Mouse (Mus musculus) CD4-positive helper T cell, adult 2 months (primary cell): ENCODE measurements around the gene Plekhf1.

Source experiments
- DNase-seq: peaks from one replicate; pipeline ENCODE4 v3.0.0-alpha.2; 2012; ENCODE audit warnings: low read depth, missing footprints, low spot score

Gene Plekhf1

DNA sequence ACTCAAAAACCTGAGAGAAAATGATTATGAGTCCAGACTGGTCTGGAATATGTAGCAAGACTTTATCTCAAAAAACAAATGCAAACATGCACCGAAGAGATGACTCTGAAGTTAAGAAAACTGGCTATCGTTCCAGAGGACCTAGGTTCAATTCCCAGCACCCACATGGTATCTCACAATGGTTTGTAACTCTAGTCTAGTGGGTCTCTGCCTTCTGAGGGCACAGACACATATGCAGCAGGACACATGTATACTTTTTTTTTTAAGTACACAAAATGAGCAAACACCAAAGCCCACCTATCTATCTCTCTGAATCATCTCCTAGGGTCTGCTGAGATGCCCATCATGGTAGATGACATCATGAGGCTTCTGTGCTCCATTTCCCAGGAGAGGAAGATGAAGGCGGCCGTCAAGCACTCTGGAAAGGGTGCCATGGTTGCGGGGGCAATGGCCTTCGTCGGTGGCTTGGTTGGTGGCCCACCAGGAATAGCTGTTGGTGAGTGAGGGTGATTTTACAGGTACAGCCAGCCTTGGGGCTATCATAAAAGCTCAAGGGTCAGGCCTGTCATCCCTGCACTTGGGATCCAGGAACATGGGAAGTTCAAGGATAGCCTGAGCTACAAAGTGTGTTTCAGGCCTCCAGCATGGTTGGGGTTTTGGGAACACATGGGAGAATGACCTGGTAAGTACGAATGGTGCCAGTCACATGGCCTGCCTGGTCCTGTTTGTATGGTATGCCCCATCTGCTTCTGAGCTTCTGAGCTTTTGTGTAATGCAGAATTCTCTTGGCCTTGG is 39.3 kb downstream of the Plekhf1 start:
- DNase-seq, result no peak

DNA sequence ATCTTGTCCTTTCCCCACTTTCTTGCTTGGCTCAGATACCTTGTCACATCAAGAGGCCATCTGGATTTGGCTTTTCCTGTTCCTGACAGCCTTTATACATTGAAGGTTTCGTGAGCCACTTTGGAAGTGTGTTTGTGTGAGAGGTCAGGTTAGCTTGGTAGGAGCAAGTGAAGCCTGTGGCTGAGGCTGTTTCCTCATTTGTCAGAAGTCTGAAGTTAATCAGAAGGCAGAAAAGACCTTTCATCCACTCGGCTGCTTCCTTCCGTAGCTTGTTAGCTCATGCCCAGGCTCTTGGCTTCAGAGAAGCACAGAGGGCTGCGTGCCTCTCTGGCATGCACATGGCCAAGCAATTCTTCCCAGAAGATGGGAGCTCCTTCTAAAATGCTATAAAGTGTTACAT is 40.0 kb downstream of the Plekhf1 start:
- peak; percentile 35 for DNase-seq

DNA sequence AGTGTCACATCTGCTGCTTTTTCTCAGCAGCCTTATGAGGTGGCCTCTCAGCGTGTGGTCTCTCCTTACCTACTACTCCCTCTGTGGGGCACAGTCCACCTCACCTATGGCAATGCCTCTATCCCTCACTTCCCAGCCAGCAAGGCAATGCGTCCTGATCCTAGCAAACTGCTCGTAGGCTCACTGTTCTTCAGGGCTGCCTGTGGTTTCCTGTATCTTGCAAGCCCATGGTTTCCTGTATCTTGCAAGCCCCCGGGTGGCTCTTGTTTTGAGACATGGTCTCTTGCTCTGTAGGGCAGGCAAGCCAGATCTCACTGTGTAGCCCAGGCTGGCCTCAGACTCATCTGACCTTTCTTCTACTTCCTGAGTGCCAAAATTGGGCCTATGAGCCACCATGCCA is 41.0 kb downstream of the Plekhf1 start:
- DNase-seq, result no peak

DNA sequence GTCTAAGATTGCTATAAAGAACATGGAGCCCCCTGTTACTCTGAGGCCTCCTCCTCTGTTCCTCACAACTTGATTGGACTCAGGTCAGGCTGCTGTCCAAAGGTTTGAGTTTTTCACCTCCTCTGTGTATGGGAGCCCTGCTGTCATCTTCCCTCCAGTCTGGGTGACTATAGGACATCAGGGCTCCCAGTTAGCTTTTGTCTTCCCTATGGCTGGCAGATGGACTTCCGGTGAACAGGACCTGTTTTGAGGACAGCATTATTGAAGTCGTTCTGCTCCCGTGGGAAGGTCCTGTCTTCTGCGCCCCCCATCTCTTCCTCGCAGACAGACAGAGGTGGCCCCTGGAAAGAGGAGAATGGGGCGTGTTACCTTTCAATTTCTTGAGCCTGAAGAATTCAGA is 43.0 kb downstream of the Plekhf1 start:
- no peak for DNase-seq

DNA sequence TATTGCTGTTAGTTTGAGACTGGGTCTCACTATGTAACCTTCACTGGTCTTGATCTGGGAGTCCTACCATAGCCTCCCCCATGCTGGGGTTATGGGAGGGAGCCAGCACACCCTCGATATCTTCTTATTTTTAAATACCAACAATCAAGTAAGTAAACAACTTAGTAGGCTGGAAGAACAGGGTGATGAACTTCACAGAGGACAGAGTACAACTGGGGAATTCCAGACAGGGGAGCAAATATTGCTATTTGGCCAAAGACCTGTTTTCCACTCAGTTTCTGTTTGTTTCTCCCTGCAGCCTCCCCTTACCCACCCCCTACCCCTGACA is 43.4 kb downstream of the Plekhf1 start:
- DNase-seq, result no peak

DNA sequence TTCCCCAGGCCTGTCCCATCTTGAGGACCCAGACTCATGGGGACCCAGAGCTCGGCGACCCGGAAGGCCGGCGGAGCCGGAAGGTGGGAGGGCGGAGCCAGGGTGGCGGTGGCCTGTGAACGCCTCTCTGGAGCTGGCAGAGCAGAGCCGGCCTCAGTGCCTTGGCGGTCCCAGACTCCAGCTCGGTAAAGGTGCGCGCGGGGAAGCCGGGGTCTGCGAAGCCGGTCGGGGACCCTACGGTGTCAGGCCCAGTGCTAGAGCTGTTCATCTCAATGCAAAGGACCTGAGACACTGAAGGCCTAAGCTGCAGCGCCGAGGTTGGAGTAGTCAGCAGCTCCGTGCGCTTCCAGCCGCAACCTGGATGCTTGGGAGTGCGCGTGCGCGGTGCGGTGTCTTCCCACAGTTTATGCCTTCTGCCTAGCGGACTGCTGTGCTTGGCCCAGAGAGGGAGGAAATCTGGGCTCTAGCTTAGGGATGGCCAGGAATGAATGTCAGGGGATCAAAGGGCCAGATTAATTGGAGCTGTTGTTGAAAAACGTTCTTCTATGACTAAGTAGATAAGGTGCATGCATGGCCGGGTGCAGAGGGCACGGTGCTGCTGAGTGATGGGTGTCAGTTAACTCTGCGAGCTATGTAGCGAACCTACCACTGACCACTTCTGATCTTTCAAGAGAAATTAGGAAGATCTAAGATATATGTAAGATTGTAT is 44.0 kb downstream of the Plekhf1 start:
- DNase-seq, result peak; percentile 86

DNA sequence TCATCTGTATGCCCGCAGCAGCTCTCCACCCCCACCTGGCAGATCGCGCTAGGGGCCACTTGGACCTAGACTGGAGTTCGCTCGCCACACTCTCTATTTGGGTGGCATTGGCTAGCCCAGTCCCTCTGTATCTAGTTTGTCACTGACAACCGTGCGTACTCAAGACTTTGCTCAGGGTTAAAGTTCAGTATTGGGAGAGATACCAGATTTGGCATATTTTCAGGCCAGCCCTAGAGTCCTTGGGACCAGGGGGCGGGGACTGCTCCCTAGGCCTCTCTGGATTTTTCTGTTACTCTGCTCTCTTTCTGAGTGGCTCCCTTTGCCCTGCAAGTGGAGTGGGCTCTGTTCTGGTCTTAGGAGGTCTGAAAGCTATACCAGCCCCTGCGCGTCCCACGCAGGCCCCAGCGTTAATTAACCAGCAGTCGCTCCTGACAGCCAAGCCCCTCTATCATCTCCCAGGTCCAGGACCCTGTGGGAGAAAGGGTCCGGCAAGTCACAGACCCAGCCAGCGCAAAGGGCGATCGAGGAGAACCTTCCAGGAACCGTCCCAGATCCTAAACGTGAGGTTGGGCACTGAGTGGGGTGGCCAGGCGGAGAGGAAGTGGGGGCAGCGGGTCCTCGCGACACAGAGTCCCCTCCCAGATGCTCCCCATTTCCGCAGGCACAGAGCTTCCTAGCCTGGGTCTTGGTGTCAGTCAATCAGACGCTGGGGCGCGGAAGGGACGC is 44.7 kb downstream of the Plekhf1 start, which contains the start of gene 1600014C10Rik:
Gene 1600014C10Rik (plus strand): TSS at position 256 of the 726 bp plus-strand sequence.
- no peak for DNase-seq

DNA sequence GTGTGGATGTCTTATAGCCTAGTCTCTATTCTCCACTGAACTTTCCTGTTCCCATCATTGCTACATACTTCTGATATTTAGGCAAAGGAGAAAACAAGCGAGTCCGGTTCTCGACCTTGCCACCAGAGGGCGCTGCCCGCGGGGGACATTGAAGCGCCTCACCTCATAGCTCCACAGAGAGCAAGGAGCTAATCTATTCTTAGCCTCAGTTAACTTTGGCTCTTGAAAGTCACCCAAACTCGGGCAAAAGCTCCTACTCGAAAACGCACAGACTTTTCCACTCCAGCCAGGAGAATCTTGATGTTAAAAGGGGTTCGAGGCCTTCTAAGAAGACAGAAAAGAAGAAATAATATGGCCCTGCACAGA is 45.2 kb downstream of the Plekhf1 start:
- peak; percentile 87 for DNase-seq

DNA sequence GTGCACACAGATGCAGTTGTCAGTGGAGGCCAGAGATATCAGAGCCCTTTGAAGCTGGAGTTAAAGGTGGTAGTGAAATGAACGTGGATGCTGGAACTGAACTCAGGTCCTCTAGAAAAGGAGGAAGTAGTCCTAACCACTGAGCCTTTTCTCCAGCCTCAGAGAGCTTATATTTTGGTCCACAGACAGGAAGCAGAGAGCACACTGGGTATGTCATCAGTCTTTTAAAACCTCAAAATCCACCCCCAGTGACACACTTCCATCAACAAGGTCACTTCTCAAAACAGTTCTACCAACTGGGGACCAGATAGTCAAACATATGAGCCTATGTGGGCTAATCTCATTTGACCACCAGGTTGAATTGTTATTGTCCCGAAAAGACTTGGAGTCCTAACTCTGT is 46.5 kb downstream of the Plekhf1 start:
- DNase-seq, result no peak

DNA sequence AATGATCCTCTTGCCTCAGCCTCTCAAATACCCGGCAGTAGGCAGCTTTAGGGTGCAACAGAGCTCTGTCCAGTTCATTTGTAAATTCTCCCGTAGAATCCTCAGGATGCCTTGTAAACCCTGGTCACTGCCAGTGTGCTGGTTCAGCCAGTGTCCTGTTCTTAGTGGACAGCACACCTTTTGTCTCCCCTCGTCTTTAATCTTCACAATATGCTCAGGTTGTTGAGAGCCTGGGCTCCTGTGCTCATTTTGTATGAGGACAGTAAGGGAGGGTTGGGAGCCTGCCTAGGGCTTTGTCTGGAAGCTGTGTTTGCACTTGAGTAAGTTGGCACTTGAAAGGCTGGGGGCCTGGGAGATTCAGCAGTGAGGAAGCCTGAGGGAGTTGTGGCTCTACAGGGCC is 47.9 kb downstream of the Plekhf1 start:
- no peak for DNase-seq

DNA sequence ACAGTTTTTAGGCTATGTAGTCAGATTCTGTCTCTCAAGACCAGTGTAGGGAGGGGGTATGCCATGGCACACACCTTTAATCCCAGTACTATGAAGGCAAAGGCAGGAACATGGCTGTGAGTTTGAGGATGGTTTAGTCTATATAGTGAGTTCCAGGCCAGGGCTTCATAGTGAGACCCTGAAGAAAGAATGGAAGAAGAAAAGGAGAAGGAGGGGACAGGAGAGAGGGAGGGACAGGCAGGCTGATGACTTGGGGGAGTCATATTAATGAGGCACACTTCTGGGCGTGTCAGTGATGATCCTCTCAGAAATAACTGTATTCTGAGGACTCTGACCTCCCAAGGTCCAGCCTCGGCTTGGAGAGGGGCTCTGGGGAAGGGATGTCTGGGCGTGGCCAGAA is 51.8 kb downstream of the Plekhf1 start:
- DNase-seq, result no peak

DNA sequence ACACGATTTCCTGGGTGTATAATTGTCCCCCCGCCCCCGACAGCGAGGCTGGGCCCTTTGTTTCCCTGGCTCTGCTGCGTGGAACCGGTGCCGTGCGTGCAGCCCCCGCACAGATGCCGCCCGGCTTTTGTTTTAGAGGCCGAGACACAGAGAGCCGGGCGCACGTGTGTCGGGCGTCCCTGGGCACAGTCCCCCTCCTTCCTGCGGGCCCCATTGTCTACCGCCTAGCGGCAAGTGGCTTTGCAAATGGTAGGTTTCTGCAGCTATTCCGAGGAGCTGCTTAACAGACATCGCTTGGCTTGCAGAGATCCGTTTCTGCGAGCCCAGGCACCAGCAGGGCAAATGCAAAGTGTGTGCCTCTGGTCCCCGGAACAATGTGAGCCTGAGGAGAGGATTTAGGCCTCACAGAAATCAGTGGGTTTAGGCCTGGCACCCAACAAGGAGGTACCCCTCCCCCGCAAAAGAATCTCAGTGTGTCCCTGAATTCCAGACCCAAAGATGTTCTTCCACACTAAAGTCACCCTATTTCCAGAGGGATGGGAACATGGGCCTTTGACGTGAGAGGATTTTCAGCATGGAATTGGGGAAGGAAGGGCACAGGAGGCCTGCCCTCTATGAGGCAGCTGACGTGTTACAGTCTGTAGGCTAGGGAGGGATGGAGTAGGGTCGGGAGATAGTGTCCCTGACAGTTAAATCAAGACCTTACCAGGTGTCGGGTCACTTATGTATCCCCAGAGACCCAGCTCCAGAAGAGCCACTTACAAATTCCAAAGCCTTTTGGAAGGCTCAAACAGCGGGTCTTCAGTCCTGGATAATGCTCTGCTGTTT is 53.3 kb downstream of the Plekhf1 start:
- no peak for DNase-seq

DNA sequence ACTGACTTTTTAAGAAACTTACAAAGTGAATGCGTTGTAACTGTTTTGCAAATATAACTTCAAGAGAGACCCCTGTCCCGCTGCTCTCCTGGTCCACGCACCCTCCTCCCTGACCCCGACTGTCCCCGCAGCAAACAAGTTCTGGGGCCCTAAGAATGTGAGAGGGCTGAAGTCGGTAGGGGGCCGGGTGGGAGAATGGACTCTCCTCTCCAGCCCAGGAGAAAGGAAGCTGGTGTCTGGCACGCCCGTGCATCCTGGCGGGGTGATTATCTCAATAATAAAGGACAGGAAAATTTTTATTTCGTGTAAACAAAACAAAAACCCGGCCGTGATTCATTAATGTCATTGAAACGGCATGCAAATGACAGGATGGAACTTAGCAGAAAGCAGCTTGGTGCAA is 53.9 kb downstream of the Plekhf1 start:
- no peak for DNase-seq

DNA sequence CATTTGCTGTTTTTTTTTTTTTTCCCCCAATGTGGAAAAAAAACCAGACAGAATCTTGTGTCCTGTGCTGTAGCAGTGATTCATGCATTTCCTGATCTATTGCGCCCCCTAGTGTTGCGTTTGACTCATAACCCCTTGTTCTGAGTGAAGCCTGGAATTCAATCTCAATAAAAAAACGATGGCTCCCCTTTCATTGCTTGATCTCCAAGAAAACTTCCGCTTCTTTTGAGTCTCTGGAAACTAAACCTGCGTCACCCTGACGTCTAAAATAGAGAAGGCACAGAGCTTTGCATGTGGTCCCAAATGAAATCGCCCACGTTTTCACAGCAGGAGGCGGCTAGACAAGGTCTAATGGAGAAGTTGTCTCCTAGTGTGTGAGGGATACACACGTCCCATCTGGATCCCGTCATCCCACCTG is 60.1 kb downstream of the Plekhf1 start:
- DNase-seq, result peak; percentile 52
